Mouse (Mus musculus) gastrocnemius, postnatal 14 days (tissue): ENCODE measurements around the gene Rasgrp4. TPM values are rescaled to one million over a fixed set of nuclear protein-coding genes. Genes with fewer than 3 reads are reported as not detected.
"Not testable (repeated sequence)": the region's sequence is repeated elsewhere in the genome, so short reads cannot be mapped to it uniquely, and the experiment has no call there.

ENCODE experiments used
- DNase-seq: peaks from one replicate; pipeline ENCODE4 v3.0.0; 2021; ENCODE audit warnings: mixed read lengths
- intact Hi-C: fragments of 180-260 bp; cut with DNase I; formaldehyde crosslinking; loops from one replicate; pipeline ENCODE4 v1.15.1; 2025; ENCODE audit warnings: low total_unique reads
- long read RNA-seq, 2 experiments: library from polyadenylated mRNA; stranded (forward); transcript quantifications; one replicate each; pipeline ENCODE4 v2.0.0; 2021
- total RNA-seq, 2 experiments: library from RNA; stranded (reverse); gene quantifications; 2 replicates each; pipeline ENCODE4 v1.2.3; 2021

Rasgrp4 gene
- under 1 TPM; 0.73 to 0.82 TPM for total RNA-seq
- long read RNA-seq, experiment 1: 0 reads
- long read RNA-seq, experiment 2, full-length matches to known transcripts: 1 of 2 reads
- long read RNA-seq, experiment 2, partial matches to known transcripts: 0 of 2 reads
- long read RNA-seq, experiment 2, other reads (novel, unspliced or antisense): 1 of 2 reads

DNA sequence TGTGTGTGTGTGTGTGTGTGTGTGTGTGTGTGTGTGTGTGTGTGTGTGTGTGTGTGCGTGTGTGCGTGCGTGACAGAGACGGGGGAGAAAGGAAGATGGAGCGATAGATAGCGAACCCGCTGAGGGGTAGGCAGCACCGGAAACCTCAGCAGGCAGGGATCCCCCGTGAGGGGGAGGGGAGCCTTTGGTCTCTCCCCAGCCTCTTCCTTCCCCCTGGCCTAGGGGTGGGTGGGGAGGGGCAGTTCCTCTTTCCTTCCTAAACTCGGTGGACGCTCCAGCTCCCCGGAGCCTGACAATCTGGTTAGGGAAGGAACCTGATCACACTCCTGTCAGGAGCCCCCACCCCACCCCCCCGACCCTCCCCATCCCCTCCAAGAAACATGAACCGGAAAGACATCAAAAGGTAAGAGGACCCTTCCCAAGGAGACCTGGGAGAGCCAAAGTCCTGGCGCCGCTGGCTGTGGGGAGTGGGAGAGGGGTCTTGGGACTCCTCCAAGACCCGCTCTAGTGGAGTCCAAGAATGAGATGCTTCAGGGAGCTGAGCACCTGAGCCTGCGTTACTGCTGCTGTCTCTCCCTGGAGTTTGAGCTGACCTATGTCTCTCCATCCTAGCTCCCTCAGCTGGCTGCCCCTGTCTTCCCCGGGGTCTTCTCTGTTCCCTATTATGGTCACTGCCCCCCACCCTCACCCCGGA lies at the start of gene Rasgrp4:
Gene Rasgrp4, plus strand, starts transcription at position 159 of the 694 bp plus-strand sequence.
- peak; percentile 19 for DNase-seq
- intact Hi-C loops: loop anchor here (5.0 kb wide), 2 partner anchors 97 to 162 kb away; partner anchors contain the start of gene Kcnk6

DNA sequence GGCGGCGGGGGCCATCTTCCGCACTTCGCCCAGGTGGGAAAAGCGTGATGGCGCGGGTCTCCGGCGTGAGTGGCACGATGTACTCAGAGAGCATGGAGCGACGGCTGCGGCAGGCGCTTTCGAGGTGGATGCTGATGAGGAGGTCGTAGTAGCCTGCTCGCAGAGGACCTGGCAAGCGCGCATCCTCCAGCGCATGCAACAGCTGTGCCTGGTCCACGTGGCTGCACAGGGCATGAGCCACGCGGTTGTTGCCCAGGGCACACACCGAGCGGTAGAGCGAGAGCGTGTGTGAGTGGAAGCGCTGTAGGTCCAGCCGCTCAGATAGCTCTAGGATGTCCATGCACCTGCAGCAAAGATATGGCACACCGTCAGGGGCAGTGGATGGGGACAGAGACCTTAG lies 48.7 kb upstream of the Rasgrp4 start:
- DNase-seq: no peak

DNA sequence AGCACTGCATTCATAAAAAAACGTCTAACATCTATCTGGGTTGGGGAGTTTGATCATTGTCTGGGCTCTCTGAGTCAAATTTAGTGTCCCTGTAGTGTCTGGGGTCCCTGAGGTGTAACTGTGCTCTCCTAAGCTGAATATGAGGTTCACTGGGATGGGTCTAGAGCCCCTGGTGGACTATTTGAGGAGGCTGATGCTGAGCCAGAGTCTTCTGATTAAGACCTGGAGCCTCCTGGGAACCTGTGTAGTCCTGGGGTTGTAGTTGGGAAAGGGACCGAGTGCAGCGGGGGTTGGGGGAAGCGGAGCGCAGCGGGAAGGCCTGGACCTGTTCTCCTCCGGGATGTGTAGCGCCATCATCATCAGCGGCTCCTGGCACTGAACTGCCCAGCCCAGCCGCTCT lies 47.7 kb upstream of the Rasgrp4 start:
- intact Hi-C loops: no loop called here

More for the DNA sequence above, 48.7 kb upstream of the Rasgrp4 start:
- intact Hi-C loops: no loop called here

GRCm38 (mm10) chr7:29088817-29089216 lies 45.8 kb upstream of the Rasgrp4 start:
- no peak for DNase-seq
- intact Hi-C loops: no loop called here

More for the DNA sequence above, 47.7 kb upstream of the Rasgrp4 start:
- no peak for DNase-seq

DNA sequence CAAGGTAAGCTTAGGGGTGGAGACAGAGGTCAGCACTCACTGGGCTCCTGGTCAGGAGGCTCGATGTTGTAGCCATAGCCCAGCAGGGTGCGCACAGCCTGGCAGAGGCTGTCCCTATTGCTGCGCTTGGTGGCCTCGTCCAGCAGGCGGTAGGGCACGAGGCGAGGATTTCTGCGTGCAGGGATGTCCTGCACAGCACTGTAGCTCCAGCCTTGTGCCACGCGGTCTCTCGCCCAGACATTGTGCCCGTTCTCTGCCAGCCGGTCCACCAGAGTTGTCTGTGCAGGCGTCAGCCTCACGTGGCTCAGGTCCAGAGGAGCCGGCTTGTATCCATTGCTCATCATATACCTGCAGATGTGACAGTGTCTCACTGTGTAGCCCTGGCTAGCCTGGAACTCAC lies 37.5 kb upstream of the Rasgrp4 start:
- DNase-seq: no peak
- intact Hi-C loops: no loop called here

DNA sequence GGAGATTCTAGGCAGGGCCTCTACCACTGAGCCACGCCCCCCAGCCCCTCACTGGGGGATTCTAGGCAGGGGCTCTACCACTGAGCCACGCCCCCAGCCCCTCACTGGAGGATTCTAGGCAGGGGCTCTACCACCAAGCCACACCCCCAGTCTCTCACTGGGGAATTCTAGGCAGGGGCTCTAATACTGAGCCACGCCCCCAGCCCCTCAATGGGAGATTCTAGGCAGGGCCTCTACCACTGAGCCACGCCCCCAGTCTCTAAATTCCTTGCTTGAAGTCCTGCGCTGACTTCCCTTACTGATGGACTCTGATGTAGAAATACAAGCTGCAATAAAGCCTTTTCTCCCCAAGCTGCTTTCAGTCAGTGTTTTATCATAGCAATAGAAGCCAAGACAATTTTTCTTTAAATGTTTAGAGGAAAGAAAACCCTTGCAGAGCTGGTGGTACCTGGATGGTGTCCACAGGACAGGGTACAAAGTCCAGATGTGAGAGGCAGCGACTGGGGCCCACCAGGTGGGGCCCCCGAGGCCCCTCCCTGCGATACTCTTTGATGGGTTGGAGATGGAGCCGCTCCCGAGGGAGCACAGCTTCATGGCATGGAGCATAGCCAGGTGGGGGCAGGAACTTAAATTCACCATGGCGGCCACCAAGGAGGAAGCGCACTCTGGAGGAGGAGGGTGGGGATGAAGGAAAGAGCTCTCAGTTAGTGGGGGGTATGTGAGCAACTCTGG lies 33.2 kb upstream of the Rasgrp4 start:
- intact Hi-C loops: no loop called here
- no peak for DNase-seq

GRCm38 (mm10) chr7:29108992-29109955 lies 25.4 kb upstream of the Rasgrp4 start:
- peak; percentile 59 for DNase-seq
- intact Hi-C loops: no loop called here

DNA sequence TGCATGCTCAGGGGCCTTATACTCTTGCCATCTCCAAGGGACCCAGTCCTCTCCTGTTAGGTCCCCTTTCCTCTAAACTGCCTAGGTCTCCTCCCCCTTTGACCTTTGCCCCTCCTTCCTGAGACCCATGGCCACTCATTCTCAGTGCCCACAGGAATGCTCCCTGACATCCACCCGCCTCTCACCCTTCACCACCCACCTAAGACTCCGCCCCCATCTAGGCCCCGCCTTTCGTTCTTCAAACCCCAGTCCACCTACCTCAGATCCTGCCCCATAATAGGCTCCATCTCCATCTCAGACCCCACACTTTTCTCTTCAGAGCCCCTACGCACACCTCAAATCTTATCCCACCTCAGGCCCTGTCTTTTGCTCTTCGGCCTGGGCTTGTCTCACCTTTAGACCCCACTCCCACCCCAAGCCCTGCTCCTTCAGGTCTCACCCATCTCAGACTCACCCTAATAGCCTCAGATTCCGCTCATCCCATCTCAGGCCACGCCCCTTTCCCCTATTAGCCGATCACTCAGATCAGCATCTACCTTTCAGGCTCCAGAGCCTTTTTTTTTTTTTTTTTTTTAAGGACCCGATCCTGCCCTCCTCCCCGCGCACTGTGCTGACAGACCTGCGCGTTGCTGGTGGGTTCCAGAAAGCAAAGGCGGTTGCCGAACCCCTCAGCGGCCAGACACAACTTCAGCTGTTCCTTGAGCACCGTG lies 16.4 kb upstream of the Rasgrp4 start:
- no peak for DNase-seq
- intact Hi-C loops: no loop called here

DNA sequence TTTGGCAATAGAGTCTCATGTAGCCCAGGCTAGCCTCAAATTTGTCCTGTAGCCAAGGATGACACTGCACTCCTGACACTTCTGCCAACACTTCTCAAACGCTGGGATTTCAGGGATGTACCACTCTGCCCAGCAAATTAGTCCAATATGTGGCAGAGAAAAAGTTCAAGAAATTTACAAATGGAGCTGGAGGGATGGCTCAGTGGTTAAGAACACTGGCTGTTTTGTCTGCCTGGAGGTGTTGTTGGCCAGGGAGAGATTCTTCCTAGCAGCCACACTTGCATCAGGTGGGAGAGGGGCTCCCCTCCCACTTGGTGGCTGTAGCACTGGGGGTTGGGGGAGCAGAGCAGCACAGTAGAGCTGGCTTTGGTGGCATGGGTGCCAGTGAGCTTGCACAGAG lies 15.1 kb upstream of the Rasgrp4 start:
- intact Hi-C loops: no loop called here

DNA sequence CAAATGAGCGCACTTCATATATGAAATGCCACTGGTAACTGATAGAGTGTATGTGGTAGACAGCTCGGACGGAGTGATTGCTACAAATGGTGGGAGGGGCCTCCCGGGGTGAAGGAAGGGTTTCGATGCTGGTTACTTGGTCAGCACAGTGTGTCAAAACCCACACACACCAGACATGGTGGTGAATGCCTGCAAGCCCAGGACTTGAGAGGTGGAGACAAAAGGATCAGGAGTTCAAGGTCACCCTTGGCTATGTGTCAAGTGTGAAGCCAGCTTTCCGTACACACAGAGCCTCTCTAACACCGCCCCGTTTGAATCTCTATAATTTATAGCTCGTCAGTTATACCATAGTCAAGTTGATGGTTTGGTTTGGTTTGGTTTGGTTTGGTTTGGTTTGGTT lies 11.8 kb upstream of the Rasgrp4 start:
- no peak for DNase-seq
- intact Hi-C loops: no loop called here

More for the DNA sequence above, 15.1 kb upstream of the Rasgrp4 start:
- DNase-seq: no peak

DNA sequence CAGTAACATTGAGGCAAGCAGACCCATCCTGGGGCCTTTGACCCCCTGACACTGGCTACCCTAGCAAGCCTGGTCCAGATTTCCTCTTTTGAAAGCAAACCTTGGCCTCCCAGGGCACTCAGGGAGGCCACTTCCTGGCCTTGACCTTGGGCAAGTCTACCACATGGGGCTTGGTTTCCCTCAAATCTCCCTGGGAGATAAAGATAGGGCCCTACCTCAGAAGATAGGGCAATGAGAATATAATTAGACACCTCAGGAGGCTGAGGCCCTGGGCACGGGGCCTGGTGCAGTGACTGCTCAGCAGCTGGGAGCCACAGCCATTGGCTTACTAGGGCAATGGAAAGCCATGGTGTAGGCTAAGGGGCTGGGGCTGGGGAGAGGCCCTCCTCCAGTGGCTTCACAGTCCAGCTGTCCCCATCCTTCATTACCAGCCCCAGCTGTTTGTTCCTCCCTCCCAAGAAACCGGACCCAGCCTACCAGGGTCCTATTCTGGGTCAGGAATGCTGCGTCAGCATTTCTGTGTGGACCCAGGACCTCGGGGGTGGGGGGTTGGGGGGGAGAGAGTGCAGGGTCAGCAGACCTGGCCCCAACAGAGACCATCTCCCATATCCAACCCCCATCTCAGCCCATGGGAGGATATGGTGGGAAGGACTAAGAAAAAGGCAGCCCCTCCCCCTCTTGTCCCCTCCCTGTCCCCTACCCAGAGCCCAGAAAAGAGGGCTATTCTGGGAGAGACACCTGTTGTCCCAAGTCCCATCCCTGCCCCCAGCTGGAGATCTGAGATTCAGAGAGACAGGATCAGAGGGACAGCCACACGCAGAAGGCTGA lies 10.9 kb upstream of the Rasgrp4 start:
- intact Hi-C loops: no loop called here
- peak; percentile 78 for DNase-seq

- peak; percentile 86 for DNase-seq
- intact Hi-C loops: no loop called here
Measured at GRCm38 (mm10) chr7:29124970-29125369, 9.7 kb upstream of the Rasgrp4 start, which contains the start of gene Ryr1. Gene Ryr1 (minus strand): TSS chr7:29125179.

DNA sequence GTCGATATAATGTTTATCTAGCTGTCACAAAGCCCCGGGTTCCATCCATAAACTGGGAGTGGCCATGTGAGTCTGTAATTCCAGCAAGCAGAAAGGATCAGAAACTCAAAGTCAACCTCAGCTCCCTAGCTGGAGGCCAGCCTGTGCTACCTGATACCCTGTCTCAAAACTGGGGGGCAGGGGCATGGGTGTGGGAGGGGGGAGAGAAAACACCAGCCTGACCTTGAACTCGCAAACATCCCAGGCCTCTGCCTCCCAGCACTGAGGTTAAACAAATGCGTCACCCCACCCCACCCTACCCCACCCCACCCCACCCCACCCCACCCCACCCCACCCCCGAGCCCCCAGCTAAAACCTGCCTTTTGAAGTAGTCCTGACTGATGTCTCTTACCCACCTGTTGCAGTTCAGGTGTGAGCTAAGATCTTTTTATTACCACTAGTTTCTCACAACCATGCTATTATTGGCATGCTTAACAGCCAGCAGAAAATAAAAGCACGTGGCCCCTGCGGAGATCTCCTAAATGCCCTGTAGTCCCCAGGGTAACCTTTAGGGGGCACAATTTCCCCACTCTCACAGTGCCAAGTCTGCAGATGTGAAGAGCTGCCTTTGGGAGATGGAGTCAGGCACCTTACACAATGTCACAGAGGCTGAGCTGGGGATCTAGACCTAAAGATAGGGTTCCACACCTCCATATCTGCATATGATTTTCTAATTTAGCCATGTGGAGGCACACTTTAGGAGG lies 8.3 kb upstream of the Rasgrp4 start:
- intact Hi-C loops: no loop called here
- DNase-seq: peak; percentile 53

DNA sequence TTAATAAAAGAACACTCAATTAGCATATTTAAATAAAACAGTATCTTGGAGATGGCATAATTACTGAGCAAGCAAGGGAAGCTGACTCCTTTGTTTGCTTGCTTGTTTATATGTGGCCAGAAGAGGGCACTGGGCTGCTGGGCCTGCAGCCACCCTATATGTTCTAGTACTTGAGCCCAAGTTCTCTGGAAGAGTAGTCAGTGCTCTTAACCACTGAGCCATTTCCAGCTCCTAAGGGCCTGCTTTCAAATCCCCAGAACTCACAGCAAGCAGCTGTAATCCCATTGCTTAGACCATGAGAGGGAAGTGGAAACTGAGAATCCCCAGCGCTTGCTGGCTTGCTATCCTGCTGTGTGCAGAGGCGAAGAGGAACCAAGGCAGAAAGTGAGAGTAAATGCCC lies 5.9 kb upstream of the Rasgrp4 start:
- DNase-seq: no peak
- intact Hi-C loops: no loop called here

DNA sequence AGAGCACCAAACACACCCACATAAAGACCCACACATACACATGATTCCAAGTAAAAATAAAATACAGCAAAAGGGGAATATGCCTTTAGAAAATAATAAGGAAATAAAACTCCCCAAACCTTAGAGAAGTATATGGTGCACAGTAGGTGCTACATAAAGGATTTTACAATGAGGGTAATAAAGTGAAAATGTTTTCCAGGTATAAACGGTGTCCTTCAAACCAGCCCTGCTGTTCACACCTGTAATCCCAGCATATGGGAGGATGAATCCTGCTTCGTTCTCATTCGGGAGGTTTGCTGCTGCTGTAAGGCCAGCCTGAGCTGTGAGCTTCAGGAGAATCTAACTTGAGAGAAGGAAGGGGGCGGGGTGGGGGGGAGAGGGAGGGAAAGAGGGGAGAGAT lies 421 bp upstream of the Rasgrp4 start:
- no peak for DNase-seq
- intact Hi-C loops: loop anchor here (5.0 kb wide), 2 partner anchors 98 to 163 kb away; partner anchors contain the start of gene Kcnk6

- intact Hi-C loops: no loop called here
Measured at GRCm38 (mm10) chr7:29137429-29137828, 2.8 kb downstream of the Rasgrp4 start.

GRCm38 (mm10) chr7:29139237-29139636 lies 4.6 kb downstream of the Rasgrp4 start:
- intact Hi-C loops, DNase-seq: not testable (repeated sequence)

More at GRCm38 (mm10) chr7:29137429-29137828, 2.8 kb downstream of the Rasgrp4 start:
- DNase-seq: no peak
